11 mouse cellular contexts compared by ENCODE assay signal in genomic region chr2:50518371-50519128, GRCm38 (mm10).
A peak's percentile ranks its signal among the peaks of the same experiment; 100 is the strongest.
DNase-seq lines count a peak whose midpoint lies in the region; ATAC-seq lines count a peak whose summit lies in the region.
"Had no signal": no experiment of that assay in that cellular context is flagged by ENCODE, and none has a peak within 500 bp of the region (broad histone marks: within the 10 kb centered on the region; RNA-seq: fewer than 3 reads in every experiment).

No protein-coding gene starts in this region.

- no peaks in the 10 kb centered on the region for H3K27me3 ChIP-seq in midbrain, embryonic 16.5 days (ENCODE audit: control insufficient read depth, insufficient read depth, low read depth, low read length)
- H3K27me3 ChIP-seq: Patski had no signal

- peaks cover 6% of the 10 kb centered on the region for H3K4me1 ChIP-seq in midbrain, embryonic 16.5 days (ENCODE audit: control insufficient read depth, insufficient read depth, low read length)

- H3K9ac ChIP-seq in midbrain, embryonic 16.5 days (ENCODE audit: low read depth, low read length) = no peak overlapping the region

- no peak overlapping the region for H3K4me3 ChIP-seq in midbrain, embryonic 16.5 days (ENCODE audit: low read depth, low read length)

- H3K27ac ChIP-seq in midbrain, embryonic 16.5 days (ENCODE audit: low read length) = peak overlapping the region; percentile 54

- no peak overlapping the region for H3K4me2 ChIP-seq in midbrain, embryonic 16.5 days (ENCODE audit: low read length)

- peak; percentile 19 for DNase-seq in kidney, adult 9 months
- no peak for DNase-seq in kidney, adult 11 months
- DNase-seq in brain, adult 2 months (ENCODE audit: low read depth, low spot score) = peak; percentile 35
- DNase-seq in adrenal gland, adult 2 months = no peak
- DNase-seq in thymus, postnatal 25 days = no peak
- no peak for DNase-seq in right cerebral cortex, postnatal 25 days
- DNase-seq: cerebellum, adult 18-20 months; left cerebral cortex, postnatal 4 days had no signal

- H3K9me3 ChIP-seq in midbrain, embryonic 16.5 days (replicated peaks; ENCODE audit: control insufficient read depth, low read length, poor library complexity, severe bottlenecking) = no peaks in the 10 kb centered on the region

- ATAC-seq in hematopoietic stem cell, adult 5-6 weeks (replicated peaks in 1 of 2; ENCODE audit: insufficient read depth in 1 of 2, low FRiP score in 2 of 2, low TSS enrichment in 1 of 2, low read depth in 1 of 2, poor library complexity in 2 of 2, severe bottlenecking in 2 of 2) = peak; percentile 82 to 93
- peak; percentile 76 for ATAC-seq in midbrain, embryonic 16.5 days
- ATAC-seq: Patski had no signal

- 48% methylated on average over 10 of the region's 10 CpGs for WGBS in midbrain, embryonic 16.5 days

- H3K36me3 ChIP-seq in midbrain, embryonic 16.5 days (ENCODE audit: control insufficient read depth, insufficient read depth, low read length) = no peaks in the 10 kb centered on the region

Comparison
In these comparisons a context has a peak if more than half of its experiments do, and no peak if none do; other contexts are left out.
1. DNase-seq: peak in kidney, adult 9 months (single experiment) and brain, adult 2 months (single experiment); none in kidney, adult 11 months (single experiment), adrenal gland, adult 2 months (single experiment), thymus, postnatal 25 days (single experiment) and right cerebral cortex, postnatal 25 days (single experiment).